Mouse (Mus musculus) G1E (cell line): ENCODE measurements around the gene Akap13.

Experiments
- CTCF ChIP-seq: IDR thresholded peaks from 2 replicates; pipeline ENCODE4 v1.5.1; 2012; ENCODE audit warnings: low read depth, low read length, inconsistent platforms, mixed read lengths
- GATA1 ChIP-seq: IDR thresholded peaks from 2 replicates; pipeline ENCODE4 v1.6.1; 2012; ENCODE audit warnings: borderline replicate concordance, low read length, inconsistent platforms, mixed read lengths
- POLR2AphosphoS5 ChIP-seq: IDR thresholded peaks from 2 replicates; pipeline ENCODE4 v1.6.1; 2012; ENCODE audit warnings: low read depth, low read length, inconsistent platforms; ENCODE audit not compliant: insufficient replicate concordance
- TAL1 ChIP-seq: conservative IDR thresholded peaks from 2 replicates; pipeline ENCODE4 v1.6.1; 2012; ENCODE audit warnings: low read depth, low read length, inconsistent platforms, mixed read lengths

DNA sequence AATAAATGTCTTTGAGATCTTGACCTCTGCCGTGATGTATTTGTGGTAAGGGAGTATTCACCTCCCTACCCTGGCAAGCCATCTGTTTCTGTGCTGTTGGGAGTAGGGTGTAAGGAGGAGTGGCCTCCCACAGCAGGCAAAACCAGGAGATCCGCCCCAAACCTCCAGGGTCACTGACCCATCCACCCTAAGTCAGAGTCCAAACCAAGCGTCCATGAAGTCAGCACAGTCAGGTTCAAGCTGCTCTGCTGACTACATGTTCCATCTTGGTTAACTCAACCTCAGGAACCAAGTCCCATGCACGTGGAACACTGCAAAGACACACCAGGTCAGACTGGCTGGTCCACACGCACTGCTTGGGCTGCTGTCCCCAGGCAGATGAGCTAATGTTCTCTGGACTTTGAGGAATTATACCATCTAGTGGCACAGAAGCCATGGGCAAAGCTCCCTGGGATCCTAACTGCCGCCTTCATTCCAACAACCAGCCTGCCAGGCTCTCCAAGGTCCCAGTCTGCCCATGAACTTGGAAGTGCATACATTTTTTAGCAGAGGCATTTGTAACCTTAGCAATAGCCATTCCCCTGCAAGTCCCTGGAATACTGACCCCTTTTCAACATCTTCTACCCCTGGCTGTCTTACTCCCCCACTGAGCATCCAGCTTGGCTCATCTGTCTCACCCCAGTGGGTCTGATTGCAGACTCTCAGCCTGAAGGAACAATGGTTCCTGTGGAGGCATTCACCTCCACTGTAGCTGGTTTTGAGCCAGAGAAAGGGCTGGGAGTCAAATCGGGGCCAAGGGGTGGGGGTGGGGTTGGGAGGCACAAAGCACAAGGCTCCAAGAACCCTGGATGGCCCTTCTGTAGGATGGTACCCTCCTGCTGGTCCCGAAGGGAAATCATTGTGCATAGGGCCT lies 299.5 kb downstream of the Akap13 start:
- TF ChIP-seq CTCF: no peak
- no peak for TF ChIP-seq TAL1
- TF ChIP-seq POLR2AphosphoS5: no peak
- no peak for TF ChIP-seq GATA1
